Mouse (Mus musculus) cerebellum, adult 11-12 months (tissue): ENCODE results near the gene Mul1.

Experiments used
- DNase-seq: peaks from one replicate; pipeline ENCODE4 v3.0.0; 2022

The Mul1 gene

DNA sequence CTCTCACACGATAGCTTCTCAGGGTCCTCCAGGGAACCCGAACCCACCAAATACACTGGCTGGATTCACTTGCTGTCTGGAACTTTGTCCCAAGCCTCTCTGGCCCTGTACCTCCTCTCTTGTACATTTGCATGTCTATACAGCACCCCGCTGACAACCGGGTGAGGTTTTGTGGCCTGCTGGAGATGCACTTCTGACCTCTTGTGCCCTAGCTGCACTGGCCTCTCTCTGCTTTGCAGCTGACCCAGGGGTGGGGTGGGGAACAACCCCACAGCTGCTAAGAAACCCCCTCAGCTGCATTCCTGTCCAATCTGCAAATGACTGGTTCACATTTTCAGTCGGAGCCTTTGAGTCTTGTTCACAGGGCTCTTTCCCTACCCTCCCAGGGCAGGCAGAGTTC lies 10.5 kb downstream of the Mul1 start:
- DNase-seq: no peak

DNA sequence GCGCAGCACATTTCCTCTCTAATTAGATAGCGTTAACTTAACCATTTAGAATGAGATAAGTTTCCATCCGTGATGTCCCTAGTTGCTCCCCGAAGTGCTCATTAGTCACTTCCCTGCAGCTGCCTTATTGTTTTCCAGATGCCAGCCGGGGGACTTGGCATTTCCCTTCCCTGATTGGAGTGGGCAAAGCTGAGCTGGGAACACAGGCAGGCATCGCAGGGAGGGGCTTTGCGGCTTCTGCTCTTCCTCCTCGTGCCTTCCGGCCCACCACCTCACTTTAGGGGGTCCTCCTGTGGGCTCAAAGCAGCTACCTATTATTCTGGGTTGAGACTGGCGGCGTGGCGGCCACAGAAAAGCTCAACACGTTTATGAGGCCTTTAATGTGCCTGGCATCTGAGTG lies 12.5 kb downstream of the Mul1 start:
- no peak for DNase-seq

DNA sequence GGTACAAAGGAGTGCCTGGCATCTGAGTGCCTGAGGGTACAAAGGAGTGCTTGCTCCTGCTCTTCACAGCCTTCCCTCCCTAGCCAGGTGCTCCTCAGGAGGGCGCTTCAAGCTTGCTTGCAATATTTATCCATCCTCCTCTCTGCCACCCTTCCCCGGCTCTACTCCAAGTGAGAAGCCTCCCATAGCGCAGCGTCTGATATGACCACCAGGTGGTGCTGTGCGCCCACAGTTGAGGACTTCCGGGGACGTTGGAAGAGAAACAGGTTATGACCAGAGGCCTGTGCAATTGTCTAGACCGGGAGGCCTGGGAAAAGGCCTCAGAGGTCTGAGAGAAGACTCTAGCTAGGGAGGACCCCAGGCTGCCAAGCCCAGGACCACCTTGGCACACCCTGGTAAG lies 12.9 kb downstream of the Mul1 start:
- DNase-seq: peak; percentile 89

DNA sequence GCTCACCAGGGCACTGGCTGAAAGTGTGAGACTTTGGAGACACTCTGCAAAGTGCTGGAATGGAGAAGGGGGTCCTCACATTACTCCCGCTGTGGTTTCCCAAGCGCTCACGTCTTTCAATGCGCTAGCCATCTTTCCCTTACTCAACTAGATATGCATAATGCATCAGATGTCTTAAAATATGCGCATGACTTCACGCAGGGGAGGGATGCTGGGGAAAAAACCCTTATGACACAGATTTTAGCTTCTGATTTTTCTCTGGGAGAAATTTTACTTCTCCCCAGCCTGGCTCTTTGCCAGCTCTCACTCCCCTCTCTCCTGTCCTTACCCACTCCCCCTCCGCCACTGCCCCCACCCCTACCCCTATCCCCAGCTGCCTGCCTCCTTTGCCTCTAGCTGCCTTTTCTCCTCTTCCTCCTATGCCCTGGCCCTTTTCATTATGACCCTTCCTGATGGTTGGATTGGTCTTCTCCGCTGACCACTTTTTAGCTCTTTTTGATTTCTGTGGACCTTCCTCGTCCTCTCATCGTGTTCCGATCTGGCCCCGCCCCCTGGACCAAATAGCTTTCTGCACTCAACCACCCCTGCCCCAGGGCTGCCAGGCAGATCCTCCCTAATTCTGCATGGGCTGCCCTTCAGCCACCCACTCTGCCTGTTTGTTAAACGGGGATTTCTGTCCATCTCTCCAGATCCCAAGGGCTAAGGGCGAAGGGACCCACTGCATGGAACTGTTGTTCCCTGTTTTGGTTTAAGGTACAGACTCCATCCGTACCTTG lies 13.5 kb downstream of the Mul1 start:
- no peak for DNase-seq

DNA sequence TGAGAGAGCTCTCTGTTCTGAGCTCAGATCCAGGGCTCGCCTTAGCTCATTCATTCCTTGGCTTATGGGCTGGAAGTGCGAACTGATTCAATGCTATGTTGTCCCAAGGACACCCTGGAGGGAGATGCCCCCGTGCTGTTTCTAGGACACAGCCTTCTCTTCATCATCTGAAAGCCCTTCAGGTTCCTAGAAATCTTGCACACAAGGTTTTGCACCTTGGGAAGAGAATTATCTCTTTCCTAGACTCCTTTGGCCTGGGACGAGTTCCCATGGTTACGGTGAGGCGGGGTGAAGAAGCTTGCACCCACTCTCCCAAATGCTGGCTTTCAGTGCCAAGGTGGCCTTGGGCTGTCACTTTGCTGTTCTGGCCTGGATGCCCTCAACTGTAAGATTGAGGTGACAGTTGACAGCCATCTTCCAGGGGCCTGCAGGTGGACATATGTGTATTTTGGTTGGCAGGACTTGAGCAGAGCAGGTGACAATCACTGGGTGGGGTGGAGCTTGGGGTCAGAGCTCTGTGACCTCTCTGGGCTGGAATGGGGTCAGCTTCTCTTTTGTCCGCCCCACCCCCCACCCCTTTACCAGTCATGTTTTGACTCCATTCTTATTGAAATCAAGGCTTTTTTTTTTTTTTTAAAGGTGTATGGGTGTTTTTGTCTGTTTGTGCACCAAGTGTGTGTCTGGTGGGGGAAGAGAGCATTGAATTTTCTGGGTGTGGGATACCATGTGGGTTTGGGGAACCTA lies 14.6 kb downstream of the Mul1 start:
- no peak for DNase-seq

DNA sequence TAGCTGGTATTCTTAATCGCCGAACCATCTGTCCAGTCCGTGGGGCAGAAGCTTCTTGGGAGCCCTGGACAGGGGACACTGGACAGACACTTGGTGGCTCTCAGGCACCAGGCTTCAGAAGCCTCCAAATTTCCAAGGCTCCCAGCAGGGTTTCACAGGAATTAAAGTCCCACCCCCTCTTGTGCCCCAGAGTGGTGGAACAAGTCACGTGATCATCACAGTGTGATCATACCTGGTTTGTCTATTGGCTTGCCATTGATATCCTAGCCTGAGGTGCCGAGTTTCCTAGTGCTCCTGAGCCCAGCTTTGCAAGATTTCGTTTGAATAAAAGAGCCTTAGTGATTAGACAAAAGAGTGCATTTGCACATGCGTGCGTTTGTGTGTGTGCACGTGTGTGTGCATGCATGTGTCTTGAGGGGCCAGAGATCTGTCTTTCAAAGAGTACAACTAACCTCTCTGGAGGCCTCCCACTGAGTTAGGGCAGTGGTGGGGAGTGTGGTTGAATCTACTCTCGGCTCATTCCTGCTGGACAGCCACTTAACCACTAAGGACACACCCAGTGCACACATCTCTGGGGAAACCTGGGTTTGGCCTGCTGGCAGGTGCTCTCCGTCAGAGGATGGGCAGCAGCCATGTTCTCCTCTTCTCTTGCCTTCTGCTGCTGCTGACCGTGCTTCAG lies 15.3 kb downstream of the Mul1 start:
- DNase-seq: no peak

DNA sequence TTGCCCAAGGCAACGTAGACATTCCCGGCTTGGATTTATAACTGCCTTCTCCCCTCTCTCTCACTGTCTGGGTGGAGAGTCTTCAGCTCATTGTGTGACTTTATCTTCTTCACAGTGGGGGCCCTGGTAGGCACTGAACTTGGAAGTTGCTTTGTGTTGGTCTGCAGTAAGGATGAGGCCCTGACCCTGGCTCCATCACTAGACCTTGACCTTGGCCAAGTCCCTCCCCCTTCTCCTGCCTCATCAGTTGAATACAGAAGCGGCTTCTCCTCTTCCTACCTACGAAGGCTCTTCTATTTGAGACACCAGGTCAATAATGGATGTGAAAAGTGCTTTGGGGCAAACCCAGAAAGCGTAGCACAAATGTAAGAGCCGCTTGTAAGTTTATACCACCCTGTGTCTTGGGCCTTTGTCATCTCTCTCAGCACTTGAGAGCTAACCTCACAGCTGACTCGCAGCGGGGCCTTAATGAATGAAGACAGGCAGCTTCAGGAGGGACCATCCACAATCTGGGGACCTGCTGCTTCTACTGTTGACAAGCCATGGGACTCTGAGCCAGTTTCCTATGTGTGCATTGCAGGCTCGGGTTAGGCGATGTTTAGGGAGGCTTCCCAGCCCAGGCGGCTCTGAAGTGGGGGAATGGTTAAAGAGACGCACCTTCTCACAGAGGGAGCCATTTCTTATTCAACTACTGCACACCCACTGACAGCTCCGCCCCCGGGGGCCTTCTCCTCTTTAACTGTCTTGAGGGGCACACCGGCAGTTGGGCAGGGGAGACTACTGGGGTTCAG lies 18.0 kb downstream of the Mul1 start:
- peak; percentile 58 for DNase-seq

DNA sequence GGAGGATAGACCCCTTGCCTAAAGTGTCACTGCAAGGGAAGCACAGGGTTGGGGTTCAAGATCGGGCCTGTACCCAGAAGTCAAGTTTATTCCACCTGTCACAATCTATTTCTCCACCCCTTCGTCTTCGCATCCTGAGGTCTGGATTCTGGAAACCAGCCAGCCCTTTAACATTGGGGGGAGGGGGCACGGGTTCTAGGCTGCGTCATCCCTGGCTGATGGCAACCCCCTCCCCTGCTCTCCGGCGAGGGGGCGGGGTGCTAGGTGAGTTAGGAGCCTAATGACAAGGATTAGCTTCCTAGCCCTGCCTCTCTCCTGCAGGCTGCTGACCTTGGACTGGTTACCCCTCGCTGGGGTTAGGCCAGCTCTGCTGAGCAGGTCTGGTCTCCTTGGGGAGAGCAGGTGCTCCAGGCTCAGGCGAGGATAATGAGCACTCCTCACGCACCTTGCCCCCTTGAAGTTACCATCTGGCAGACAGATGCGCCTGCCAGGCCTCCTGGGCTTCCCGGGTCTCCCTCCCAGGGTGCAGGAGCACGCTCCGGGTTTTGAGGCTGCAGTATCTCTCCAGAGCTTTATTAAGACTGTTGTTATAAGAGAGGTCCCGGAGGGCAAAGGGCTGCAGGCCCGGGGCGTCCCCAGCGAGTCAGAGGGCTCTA lies 18.8 kb downstream of the Mul1 start:
- peak; percentile 83 for DNase-seq

DNA sequence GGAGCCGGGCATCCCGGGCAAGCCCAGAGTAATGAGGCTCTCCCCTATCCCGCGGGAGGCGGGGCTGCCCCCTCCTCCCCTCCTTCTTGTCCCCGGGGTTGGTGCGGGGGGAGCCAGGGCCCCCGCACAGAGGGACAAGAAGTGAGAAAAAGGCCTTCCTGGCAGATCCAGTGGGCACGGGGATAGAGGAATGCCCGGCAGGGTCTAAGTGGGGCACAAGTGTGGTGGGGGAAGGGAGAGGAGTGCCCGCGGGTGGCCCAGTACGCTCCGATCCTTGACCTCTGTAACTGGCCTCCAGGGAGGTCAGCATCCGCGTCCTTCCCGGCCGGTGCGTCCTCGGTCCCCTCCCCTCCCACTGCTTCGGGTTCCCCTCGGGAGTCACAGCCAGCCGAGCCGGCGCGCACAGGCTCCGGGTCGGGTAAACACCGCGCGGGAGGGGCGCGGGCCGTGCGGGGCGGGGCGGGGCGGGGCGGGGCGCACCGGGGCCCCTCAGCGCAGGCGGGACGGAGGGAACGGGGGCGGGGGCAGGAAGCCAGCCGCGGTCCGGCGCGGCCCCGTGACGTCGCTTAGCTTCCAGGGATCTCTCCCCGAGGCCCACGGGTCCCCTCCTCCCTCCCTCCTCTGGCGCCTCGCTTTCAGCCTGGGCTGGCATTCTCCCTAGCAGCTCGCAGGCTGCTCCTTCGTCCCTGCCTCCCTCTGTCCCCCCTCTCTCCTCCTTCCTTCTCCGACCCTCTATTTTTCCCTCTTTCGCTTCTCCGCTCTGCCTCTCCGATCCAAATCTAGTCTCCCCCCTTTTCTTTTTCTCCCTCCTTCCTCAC lies 19.5 kb downstream of the Mul1 start, which contains the start of gene Camk2n1:
Gene Camk2n1 (plus strand): TSS at position 562 of the 818 bp plus-strand sequence.
- DNase-seq: peak; percentile 91

DNA sequence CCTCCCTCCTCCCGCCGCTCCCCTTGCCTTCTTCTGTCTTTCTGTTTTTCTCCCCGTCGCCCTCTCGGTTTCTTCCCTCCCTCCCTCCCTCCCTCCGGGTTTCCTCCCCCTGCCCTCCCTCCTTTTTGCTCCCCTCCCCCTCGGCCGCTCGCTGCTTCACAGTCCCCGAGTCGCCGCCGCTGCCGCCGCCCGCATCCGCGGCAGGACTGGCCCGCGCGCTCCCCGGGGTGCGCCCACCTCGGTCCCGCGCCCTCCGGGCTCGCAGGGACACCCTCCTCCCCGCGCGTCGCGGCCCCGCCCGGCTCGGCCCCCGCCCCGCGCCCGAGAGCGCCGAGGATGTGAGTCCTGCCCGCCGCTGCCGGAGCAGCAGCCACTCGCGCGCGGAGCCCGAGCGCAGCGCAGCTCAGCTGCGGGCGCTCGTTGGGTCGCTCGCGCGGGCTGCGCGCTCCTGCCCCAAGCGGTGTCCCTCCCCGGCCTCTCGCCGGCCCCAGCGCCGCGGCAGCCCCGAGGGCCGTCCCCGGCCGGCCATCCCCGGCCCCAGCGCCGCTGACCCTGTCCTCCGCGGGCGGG lies 20.2 kb downstream of the Mul1 start:
- DNase-seq: peak; percentile 74

DNA sequence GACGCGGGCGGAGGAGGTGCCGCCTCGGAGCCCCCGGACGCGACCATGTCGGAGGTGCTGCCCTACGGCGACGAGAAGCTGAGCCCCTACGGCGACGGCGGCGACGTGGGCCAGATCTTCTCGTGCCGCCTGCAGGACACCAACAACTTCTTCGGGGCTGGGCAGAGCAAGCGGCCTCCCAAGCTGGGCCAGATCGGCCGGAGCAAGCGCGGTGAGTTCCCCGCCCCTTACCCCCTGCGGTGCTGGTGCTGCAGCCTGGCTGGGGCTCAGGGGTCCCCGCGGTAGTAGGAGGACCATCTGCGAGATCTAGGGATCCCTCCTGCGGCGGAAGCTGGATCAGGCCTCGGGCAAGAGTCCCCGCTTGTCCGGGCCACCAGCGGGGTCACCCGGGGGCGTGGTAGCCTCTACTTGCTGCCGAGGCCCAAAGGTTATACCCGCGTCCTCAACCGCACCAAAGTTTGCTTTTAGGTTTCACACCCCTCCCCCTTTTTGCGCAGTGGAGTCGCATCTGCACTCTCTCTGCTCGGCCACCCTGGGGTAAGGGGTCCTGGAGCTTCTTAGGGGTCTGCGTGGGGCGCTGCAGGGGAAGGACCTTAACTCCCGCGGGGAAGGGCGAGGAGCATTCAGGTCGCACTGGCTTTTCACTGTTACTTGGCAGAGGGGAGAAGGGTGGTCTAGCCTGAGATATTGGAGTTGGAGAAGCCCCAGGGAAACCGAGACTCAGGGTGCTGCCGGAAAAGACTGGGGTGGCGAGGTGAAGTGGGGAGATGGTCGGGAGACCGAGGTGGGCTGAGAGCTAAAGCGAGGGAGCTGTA lies 20.9 kb downstream of the Mul1 start:
- DNase-seq: peak; percentile 80

DNA sequence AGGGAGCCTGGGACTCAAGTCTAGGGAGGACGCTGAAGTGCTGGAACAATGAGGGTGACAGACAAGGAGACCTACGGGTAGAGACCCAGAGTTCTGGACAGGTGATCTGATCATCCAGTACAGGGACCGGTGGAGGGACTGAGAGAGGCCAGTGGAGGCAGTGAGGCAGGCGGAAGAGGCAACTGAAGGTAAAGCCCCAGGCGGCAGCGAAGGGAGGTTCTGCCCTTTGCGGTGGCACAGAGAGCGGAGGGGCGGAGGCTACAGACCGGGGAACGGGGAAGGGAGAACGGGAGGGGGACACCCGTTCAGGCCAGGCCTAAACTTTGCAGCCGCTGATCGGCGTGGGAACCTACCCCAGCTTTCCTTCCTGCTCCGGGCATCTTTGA lies 21.5 kb downstream of the Mul1 start:
- DNase-seq: no peak

DNA sequence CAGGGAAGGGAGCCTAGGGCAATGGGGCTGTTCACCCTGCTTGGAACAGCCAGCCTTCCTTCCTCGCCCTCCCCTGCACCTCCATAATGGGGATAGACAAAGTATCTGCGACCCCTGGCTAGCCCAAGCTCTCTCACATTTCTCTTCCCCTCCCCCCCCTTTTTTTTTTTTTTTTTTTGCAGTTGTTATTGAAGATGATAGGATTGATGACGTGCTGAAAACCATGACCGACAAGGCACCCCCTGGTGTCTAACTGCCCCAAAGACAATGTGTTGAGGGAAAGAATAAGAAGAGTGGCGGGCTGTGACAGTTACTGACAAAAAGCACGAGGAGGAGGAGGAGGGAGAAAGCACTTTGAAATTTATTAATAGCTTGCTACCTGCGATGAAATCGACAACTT lies 22.1 kb downstream of the Mul1 start:
- DNase-seq: no peak

DNA sequence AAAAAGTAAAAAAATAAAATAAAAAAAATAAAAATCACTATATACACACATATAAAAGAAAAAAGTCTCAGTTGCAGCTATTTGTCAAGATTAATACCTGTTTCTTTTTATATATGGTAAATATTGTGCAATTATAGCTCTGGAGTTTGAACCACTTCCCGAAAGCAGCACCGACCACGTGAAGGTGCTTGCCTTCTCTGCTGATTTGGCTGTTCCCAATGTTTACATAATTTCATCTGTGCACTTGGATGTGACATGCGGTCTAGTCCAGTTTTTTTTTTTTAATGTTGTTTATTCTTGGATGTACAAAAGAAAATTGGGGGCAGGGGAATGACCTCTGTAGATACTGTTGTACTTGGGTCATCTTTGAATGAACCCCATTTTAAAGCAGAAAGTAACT lies 22.6 kb downstream of the Mul1 start:
- no peak for DNase-seq

DNA sequence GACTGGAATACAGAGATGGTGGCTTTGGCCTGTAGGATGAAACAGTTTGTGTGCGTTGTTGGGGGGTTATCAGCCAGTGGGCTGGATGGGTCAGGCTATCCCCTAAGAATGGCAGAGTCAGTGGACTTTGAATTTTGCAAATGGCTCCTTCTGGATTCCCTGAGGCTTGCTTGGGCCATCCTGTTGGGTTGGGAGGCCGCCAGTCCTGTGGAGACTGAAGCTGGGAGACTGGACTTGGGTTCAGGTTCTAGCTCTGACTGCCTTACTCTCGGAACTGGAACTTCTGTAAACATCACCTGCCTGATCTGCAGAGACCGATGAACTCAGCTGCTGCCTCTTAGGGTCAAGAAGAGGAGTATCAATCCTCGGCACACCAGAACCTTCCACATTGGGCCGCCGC lies 23.7 kb downstream of the Mul1 start:
- no peak for DNase-seq

DNA sequence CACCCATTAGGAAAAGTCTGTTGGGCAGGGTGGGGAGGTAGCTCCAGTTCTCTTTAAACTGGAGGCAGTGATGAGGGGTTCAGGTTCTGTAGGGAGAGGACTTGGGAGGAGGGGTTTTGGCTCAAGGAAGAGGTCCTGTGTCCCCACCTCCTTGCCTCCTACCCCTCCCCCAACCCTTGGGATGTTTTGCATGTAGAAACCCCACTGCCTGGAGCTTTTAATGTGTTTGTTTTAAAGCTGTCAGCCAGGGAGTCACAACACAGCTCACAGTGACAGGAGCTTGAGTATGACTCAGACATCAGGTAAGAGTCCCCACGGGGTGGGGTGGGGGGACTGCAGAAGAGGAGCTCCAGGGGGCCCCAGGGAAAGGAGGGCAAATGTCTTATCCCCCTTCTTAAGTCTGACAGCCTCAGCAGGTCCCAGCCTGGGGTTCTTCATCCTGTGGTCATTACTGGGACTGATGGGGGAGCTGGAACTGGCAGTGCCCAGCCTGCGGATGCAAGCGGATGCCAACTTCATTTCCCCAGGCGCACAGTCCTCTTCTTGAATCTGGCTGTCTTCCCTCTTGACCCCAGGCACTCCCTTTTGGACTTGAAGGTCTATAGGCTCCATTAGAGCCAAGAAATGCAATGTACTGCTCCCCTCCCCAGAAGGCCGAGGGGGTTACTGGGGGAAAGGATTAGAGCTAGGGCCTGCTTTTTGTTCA lies 24.4 kb downstream of the Mul1 start:
- DNase-seq: no peak

DNA sequence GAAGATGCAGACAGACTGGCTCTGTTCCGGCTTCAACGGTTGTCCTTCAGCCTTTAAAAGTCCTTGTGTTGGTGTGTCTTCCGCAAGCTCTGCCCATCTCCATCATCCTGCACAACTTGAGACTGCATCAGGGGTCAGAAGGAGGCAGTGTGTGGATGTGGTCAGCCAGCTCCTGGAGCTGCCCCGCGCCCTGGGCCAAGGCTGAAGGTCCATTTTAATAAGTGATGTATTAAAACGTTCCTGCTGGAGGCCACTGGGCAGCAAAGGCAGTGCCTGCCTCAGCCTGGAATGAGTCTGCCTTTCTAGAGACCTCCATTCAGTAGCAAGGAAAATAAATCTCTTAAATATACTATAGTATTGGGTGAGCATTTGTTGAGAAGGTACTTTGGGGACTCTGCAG lies 25.3 kb downstream of the Mul1 start:
- no peak for DNase-seq

DNA sequence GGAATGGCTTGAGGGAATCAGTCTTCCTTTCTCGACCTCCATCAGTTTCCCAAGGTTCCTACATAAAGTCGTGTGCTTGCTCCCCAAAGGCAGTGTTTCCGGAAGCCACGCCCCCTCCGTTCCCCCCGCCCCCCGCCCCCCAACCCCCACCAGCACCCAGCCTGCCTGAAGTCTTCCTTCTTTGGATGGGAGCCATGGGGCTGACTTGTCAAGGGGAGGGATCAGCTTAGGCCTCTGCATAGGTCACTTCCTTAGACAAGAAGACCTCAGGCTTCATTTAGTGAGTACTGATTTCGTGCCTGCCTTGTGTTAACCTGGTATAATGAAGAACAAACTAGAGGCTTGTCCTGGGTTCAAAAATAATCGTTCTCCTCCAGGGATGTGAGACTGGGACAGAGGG lies 26.4 kb downstream of the Mul1 start:
- no peak for DNase-seq

DNA sequence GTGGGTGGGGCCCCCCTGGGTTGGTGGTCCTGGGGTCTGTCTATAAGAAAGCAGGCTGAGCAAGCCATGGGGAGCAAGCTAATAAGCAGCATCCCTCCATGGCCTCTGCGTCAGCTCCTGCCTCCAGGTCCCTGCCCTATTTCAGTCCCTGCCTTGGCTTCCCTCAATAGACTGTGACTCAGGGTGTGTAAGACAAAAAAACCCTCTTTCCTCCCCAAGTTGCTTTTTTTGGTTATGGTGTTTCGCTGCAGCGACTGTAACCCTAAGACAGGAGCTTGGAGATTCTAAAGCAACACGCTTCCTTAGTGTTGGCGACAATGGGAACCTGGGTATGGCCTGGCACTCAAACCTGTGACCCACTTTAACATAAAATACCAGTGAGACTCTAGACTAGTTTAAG lies 27.0 kb downstream of the Mul1 start:
- no peak for DNase-seq
